In genomic region chr5:117264701-117265100, GRCm38 (mm10) we compare ENCODE assay signal across 21 mouse cellular contexts. TPM values are rescaled to one million over a fixed set of nuclear protein-coding genes. Genes with fewer than 3 reads are reported as not detected.
DNase-seq lines count a peak whose midpoint lies in the region; ATAC-seq lines count a peak whose summit lies in the region.
"Had no signal": no experiment of that assay in that cellular context is flagged by ENCODE, and none has a peak within 500 bp of the region (broad histone marks: within the 10 kb centered on the region; RNA-seq: fewer than 3 reads in every experiment).

No protein-coding gene starts in this region.

- no peaks in the 10 kb centered on the region for H3K9me3 ChIP-seq in limb, embryonic 11.5 days (ENCODE audit: control insufficient read depth, low read length)
- peaks cover 4% of the 10 kb centered on the region; the same call in 1 of the 2 replicates for H3K9me3 ChIP-seq in midbrain, embryonic 13.5 days
- no peaks in the 10 kb centered on the region for H3K9me3 ChIP-seq in midbrain, embryonic 14.5 days (ENCODE audit: control insufficient read depth, low read length)
- H3K9me3 ChIP-seq: forebrain, embryonic 13.5 days; heart, embryonic 15.5 days; hindbrain, embryonic 15.5 days; limb, embryonic 15.5 days; neural tube, embryonic 13.5 days; stomach, embryonic 15.5 days had no signal

- H3K4me1 ChIP-seq in limb, embryonic 11.5 days (ENCODE audit: control insufficient read depth, insufficient read depth, low read length), result no peaks in the 10 kb centered on the region
- H3K4me1 ChIP-seq in midbrain, embryonic 13.5 days (replicated peaks), result no peaks in the 10 kb centered on the region
- no peaks in the 10 kb centered on the region for H3K4me1 ChIP-seq in midbrain, embryonic 14.5 days (ENCODE audit: control insufficient read depth, insufficient read depth, low read length)
- H3K4me1 ChIP-seq: forebrain, embryonic 13.5 days; heart, embryonic 15.5 days; hindbrain, embryonic 15.5 days; limb, embryonic 15.5 days; neural tube, embryonic 13.5 days; stomach, embryonic 15.5 days had no signal

- DNase-seq in kidney, postnatal 10 days, result peak; percentile 47
- DNase-seq in kidney, postnatal 14 days, result no peak
- DNase-seq in ES-CJ7 (ENCODE audit: low read depth, low spot score), result peak; percentile 85
- peak; percentile 64 for DNase-seq in embryo, embryonic 10 days (ENCODE audit: low spot score)
- peak; percentile 71 for DNase-seq in limb, embryonic 11.5 days (ENCODE audit: low spot score)
- no peak for DNase-seq in midbrain, embryonic 14.5 days
- no peak for DNase-seq in cerebellum, postnatal 4 days (ENCODE audit: low spot score in 2 of 2)
- DNase-seq: adrenal gland, adult 8-10 months; cerebellum, postnatal 10 days; kidney, adult 18-20 months; liver, postnatal 0 days; thymus, postnatal 25 days had no signal

- 50% methylated on average over 5 of the region's 5 CpGs for WGBS in limb, embryonic 11.5 days
- WGBS in midbrain, embryonic 13.5 days, result 47% methylated on average over 5 of the region's 5 CpGs
- 48% methylated on average over 5 of the region's 5 CpGs for WGBS in midbrain, embryonic 14.5 days

- H3K4me2 ChIP-seq in limb, embryonic 11.5 days (ENCODE audit: low read depth, severe bottlenecking), result no peak overlapping the region
- H3K4me2 ChIP-seq in midbrain, embryonic 13.5 days (replicated peaks), result no peak overlapping the region
- no peak overlapping the region for H3K4me2 ChIP-seq in midbrain, embryonic 14.5 days (ENCODE audit: low read length)
- H3K4me2 ChIP-seq: forebrain, embryonic 13.5 days; heart, embryonic 15.5 days; hindbrain, embryonic 15.5 days; limb, embryonic 15.5 days; neural tube, embryonic 13.5 days; stomach, embryonic 15.5 days had no signal

- no peaks in the 10 kb centered on the region for H3K36me3 ChIP-seq in limb, embryonic 11.5 days (ENCODE audit: control insufficient read depth, insufficient read depth, low read length)
- peaks cover 85% of the 10 kb centered on the region for H3K36me3 ChIP-seq in midbrain, embryonic 13.5 days
- H3K36me3 ChIP-seq in midbrain, embryonic 14.5 days (ENCODE audit: control insufficient read depth, insufficient read depth, low read length), result peaks cover 73% of the 10 kb centered on the region

- no peaks in the 10 kb centered on the region for H3K27me3 ChIP-seq in limb, embryonic 11.5 days (ENCODE audit: control insufficient read depth, insufficient read depth, low read length)
- no peaks in the 10 kb centered on the region for H3K27me3 ChIP-seq in midbrain, embryonic 13.5 days
- no peaks in the 10 kb centered on the region for H3K27me3 ChIP-seq in midbrain, embryonic 14.5 days (ENCODE audit: control insufficient read depth, insufficient read depth, low read length)
- H3K27me3 ChIP-seq: forebrain, embryonic 13.5 days; heart, embryonic 15.5 days; hindbrain, embryonic 15.5 days; limb, embryonic 15.5 days; neural tube, embryonic 13.5 days; stomach, embryonic 15.5 days had no signal

- no peak overlapping the region for H3K27ac ChIP-seq in limb, embryonic 11.5 days (replicated peaks; ENCODE audit: low read depth, low read length)
- H3K27ac ChIP-seq in midbrain, embryonic 13.5 days, result no peak overlapping the region
- H3K27ac ChIP-seq in midbrain, embryonic 14.5 days (replicated peaks; ENCODE audit: low read depth, low read length), result no peak overlapping the region
- H3K27ac ChIP-seq: forebrain, embryonic 13.5 days; heart, embryonic 15.5 days; hindbrain, embryonic 15.5 days; limb, embryonic 15.5 days; macrophage; neural tube, embryonic 13.5 days; stomach, embryonic 15.5 days had no signal

- no peak overlapping the region for H3K9ac ChIP-seq in limb, embryonic 11.5 days (ENCODE audit: low read length)
- H3K9ac ChIP-seq in midbrain, embryonic 13.5 days (replicated peaks), result no peak overlapping the region
- no peak overlapping the region for H3K9ac ChIP-seq in midbrain, embryonic 14.5 days (replicated peaks; ENCODE audit: low read length)
- H3K9ac ChIP-seq: forebrain, embryonic 13.5 days; heart, embryonic 15.5 days; hindbrain, embryonic 15.5 days; limb, embryonic 15.5 days; liver, postnatal 0 days; neural tube, embryonic 13.5 days; stomach, embryonic 15.5 days had no signal

- no peak for ATAC-seq in limb, embryonic 11.5 days (ENCODE audit: insufficient number of reproducible peaks, low FRiP score, low TSS enrichment, low read depth)
- ATAC-seq in midbrain, embryonic 13.5 days, result no peak
- ATAC-seq in midbrain, embryonic 14.5 days (ENCODE audit: low FRiP score, low TSS enrichment), result no peak
- ATAC-seq: CD4-positive, CD25-positive, alpha-beta regulatory T cell, adult 4 months; forebrain, embryonic 13.5 days; liver, postnatal 0 days had no signal

- no peak overlapping the region for H3K4me3 ChIP-seq in limb, embryonic 11.5 days (ENCODE audit: low read depth, low read length)
- H3K4me3 ChIP-seq in midbrain, embryonic 13.5 days (replicated peaks), result no peak overlapping the region
- H3K4me3 ChIP-seq in midbrain, embryonic 14.5 days (replicated peaks; ENCODE audit: low read depth, low read length), result no peak overlapping the region
- H3K4me3 ChIP-seq: forebrain, embryonic 13.5 days; heart, embryonic 15.5 days; hindbrain, embryonic 15.5 days; limb, embryonic 15.5 days; neural tube, embryonic 13.5 days; stomach, embryonic 15.5 days had no signal

RNA-seq across cellular contexts. Expression of gene Pebp1, which starts 22.7 kb away (rescaled TPM):
- polyA plus RNA-seq in limb, embryonic 11.5 days (2014; fragmentation: Nextera tagmentation; extraction: Ambion mirVana), result 838 and 884 TPM in 2 replicates
- polyA plus RNA-seq in midbrain, embryonic 13.5 days (2015; fragmentation: Nextera tagmentation; extraction: Ambion mirVana), result 1,014 and 1,066 TPM in 2 replicates
- polyA plus RNA-seq in midbrain, embryonic 14.5 days (2014; fragmentation: Nextera tagmentation; extraction: Ambion mirVana), result 1,041 and 1,069 TPM in 2 replicates

RNA-seq across cellular contexts. Expression of gene Vsig10, which starts 54.2 kb away (rescaled TPM):
- polyA plus RNA-seq in limb, embryonic 11.5 days (2014; fragmentation: Nextera tagmentation; extraction: Ambion mirVana), result 2.1 and 2.7 TPM in 2 replicates
- polyA plus RNA-seq in midbrain, embryonic 13.5 days (2015; fragmentation: Nextera tagmentation; extraction: Ambion mirVana), result 2.3 TPM in 2 replicates
- 0.24 and 1.3 TPM in 2 replicates for polyA plus RNA-seq in midbrain, embryonic 14.5 days (2014; fragmentation: Nextera tagmentation; extraction: Ambion mirVana)

Comparison
In these comparisons a context has a peak if more than half of its experiments do, and no peak if none do; other contexts are left out.
1. DNase-seq: peak in kidney, postnatal 10 days (single experiment), ES-CJ7 (single experiment), embryo, embryonic 10 days (single experiment) and limb, embryonic 11.5 days (single experiment); none in kidney, postnatal 14 days (single experiment), midbrain, embryonic 14.5 days (single experiment) and cerebellum, postnatal 4 days (0 of 2).